Mouse (Mus musculus): Measurements from ENCODE around the gene Prss56.

GRCm38 (mm10) chr1:87142456-87142855, 40.7 kb upstream of the Prss56 start:
- no peak for TF ChIP-seq CTCF (IDR thresholded peaks at IDR 0.05; ENCODE audit: low read depth)
- no peak for TF ChIP-seq EP300 (IDR thresholded peaks at IDR 0.05; ENCODE audit: low read depth)
